Mouse (Mus musculus) mesoderm, embryonic 11.5 days (tissue): ENCODE measurements around the gene Atp4b.
"Not testable (repeated sequence)": the region's sequence is repeated elsewhere in the genome, so short reads cannot be mapped to it uniquely, and the experiment has no call there.

Source experiments
- DNase-seq: peaks from one replicate; pipeline ENCODE4 v3.0.0-alpha.2; 2012; ENCODE audit warnings: low read depth, low spot score

Atp4b gene

DNA sequence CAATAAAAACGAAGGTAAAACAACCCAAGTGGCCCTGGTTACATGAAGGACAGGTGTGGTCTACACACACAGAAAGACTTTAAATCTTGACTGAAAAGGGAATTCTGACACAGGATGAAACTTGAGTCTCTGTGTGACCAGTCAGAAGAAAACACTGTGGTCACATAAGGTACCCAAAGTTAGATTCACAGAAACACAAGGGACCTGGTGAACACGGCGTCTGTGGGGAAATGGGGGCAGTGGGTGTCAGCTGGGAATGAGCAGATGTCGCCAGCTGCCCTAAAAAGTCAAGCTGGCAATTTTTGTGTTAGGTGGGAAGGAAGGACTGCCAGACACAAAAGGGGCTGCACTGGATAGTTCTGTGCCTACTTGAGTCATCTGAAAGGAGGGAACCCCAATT lies 13.6 kb downstream of the Atp4b start:
- DNase-seq, result no peak

DNA sequence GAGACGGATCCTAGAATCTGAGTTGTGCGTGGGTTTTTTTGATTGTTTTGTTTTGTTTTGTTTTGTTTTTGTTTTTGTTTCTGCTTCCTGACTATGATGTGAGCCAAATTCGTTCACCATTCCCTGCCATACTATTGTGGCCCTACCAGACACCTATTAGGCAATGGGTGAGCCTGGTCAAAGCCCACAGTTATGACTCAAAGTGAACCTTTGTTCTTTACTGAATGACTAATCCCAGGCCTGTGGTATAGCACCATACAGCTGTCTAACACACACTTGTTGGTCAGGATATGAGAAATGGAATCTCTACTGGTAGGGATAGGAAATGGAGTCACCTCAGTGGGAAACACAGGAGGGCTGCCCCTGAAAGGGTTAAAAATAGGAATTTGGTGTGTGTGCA lies 14.1 kb downstream of the Atp4b start:
- DNase-seq, result no peak

DNA sequence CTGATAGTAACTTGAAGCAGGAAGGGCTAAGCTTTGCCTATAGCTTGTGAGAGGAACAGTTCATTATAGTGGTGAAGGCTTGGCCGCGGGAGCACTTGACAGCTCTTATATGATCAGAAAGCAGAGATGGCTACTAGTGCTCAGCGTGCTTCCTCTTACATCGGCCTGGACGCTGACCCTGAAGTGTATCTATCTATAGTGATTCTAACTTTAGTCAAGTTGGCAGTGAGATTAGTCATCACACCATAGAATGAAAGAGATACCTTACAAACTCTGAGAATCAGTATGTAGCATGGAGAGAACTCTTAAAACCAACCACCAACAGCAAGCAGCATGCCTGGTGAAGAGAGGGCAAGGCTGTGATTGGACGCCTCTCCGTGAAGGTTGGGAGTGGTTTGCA lies 15.0 kb downstream of the Atp4b start:
- no peak for DNase-seq

DNA sequence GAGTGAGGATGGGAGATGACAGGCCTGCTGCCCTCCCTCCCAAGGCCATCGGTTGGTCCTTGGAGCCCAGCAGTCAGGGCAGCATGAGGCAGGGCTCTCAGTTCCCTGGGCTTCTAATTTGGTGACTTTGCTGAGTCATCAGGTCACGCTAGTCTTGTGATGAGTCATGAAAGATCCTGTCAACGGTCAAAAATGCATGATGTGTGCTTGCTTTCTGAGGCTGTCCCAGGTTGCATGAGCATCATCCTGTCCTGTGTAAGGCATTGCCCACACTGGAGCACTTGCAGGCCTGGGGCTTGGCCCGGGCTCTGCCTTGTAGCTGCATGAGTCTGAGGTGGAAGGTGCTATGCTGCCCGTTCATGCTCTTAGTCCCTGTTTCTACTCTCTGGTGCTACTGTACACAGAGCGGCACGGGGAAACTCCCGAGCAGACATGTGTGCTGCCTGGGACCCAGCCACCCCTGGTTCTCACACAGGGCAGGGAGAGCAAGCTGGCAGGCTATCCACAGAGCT lies 23.4 kb downstream of the Atp4b start:
- no peak for DNase-seq

DNA sequence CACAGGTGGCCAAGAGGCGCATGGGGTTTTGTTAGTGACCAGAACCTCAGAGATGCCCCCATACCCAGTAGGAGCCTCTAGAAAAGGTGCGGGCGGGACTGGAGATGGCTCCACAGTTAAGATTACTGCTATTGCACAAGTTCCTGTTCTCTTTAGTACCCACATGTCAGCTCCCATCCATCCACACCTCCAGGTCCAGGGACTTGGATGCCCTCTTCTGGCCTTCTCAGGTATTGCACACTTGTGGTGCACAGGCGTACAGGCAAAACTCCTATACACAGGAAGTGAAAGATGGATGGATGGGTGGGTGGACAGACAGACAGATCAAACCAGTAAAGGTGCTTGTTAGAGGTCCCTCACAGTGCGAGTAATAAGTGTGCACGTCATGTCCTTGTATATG lies 34.8 kb downstream of the Atp4b start:
- peak; percentile 19 for DNase-seq

DNA sequence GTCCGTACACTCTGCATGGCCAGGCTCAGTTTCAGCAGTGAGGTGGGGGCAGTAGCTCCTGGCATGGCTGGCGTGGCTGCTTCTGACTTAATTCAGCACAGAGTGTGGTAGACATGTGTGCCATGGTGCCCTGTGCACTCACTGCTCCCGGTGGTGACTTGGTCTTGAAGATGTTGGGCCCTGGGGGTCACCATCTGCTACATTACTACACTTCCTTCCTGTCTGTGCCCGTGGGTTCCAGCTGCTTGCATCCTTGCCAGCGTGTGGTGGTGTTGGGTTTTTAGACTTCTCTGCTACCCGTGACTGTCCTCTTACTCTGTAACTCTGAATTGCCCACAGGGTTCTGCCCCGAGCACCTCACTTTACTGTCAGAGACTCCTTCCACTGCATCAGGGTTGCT lies 36.4 kb downstream of the Atp4b start:
- no peak for DNase-seq

DNA sequence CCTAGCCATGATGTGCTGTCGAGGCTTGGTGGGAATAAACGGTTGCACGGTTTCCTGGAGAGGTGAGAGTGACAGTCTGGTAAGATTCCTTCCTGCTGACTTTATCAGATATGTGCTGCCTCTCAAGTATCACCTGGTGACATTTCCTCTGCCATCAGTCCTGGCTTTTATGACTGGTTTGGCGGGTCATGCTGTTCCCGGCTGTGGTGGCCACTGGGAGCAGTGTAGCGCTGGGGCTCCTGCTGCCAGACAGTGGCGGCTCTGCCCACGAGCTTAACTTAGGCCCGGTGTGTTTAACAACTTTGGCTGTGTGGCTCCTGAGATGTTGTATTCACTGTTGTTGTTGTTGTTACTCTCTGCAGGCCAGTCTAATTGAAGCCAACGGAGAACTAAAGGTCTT lies 39.9 kb downstream of the Atp4b start:
- no peak for DNase-seq

DNA sequence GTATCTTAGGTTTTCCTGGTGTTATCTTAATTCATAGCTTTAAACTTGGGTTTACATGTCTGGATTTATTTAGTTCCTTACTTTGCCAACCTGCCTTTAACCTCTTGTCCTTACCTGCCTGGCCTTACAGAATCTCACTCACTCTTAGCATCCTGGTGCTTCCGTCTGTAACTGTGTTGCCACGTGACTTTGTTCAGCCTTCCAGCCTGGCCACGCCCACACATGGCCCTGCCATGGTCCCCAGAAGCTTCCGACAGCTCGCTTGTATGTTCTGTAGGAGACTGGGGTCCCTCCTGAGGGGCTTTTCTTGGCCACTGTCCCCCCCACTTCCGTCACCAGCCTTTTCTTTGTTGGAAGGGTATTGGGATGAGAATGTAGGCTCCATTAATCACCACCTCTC lies 40.4 kb downstream of the Atp4b start:
- no peak for DNase-seq

DNA sequence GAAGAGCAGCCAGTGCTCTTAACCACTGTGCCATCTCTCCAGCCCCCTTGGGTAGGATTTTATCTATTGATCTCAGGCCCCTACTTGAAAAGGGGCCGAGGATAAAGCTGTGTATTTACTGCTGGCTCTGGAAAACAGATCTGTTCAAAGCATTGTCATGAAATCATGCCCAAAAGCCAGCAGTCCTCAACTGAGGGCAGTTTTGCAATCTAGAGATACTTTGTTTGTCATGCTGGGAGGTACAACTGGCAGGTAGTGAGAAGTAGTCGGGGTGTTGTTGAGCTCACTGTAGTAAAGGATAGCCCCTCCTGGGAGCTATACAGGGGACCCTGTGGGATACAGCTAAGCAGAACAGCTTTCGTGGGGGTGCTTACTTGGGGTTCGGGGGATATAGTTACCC lies 42.7 kb downstream of the Atp4b start:
- no peak for DNase-seq

DNA sequence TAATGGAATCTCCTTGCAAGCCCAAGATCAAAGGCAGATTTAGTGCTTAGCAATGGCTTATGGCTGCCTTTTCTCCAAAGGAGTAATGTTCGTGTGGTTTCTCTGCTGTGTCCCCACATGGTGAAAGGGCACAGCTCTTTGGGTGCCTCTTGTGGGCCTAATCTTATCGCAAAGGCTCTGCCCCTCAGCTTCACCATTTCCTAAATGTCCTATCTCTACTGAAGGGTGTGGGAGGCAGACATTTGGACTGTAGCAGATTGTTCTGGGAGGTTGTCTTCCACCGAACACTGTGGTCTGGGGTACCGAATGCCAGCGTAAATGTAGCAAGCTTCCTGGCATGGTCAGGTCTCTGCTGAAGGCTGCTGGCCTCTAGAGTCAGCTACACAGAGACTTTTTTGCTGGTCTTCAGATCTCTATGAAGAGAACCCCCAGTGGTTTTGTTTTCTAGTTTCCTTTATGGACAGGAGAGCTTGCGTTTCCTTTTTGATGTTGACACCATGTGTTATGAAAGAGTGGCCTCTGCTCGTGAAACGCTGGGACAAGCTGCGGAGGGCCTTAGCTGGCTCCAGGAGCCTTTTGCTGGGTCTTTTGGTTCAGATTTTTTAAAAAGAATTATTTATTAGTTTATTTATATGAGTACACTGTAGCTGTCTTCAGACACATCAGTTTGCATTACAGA lies 43.3 kb downstream of the Atp4b start:
- no peak for DNase-seq

DNA sequence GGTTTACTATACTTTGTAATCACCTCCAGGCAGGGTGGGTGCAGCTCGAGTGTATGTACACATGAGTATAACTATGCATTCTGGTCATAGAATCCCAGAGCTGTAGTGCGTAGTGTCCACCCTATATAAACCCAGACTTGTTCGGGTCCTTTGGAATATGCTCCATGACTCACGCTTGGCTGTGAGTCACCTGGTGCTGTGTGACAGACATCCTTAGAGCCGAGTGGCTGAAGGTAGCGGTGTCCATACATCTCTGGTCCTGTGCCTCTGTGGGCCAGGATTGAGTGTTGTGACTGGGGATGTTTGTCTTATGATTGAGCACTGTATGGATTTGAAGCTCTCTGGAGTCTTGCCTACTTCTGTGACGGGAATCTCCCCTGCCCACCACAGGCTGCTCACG lies 44.0 kb downstream of the Atp4b start:
- DNase-seq, result no peak

DNA sequence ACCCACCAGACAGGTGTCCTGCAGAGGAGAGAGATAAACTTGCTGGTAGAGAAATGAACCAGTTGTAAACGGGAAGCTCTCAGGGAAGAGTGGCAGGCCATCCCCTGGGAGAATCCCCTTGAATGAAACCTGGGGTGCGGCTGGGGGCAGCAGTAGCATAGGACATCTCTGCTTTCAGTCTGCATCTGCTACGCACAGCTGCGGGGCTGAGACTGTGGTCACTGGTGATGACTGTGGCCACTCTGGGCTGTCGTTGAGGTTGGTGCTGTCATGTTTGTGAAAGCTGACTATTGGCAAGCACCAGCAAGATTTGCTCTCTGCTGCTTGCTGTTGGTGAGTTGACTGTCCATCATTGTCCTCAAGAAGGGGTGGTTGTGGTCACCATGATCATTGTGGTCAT lies 45.0 kb downstream of the Atp4b start:
- DNase-seq, result no peak

DNA sequence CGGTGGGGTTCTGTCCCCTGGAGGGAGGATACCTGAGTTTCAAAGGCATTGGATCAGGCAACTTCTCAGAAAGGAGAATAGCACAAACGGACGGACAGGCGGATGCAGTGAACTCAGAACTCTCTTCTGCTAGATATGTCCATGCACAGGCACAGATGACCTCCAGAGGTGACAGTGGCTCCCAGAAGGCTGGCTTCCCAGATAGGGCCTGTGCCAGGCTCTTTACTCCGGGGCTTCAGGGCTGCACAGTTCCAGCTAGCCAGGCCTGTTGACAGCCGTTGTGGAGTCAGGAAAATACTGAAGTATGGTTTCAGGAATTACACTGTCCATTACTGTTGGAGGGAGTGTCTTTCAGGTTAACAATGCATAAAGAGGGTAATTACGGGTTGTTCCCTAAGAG lies 46.6 kb downstream of the Atp4b start:
- no peak for DNase-seq

DNA sequence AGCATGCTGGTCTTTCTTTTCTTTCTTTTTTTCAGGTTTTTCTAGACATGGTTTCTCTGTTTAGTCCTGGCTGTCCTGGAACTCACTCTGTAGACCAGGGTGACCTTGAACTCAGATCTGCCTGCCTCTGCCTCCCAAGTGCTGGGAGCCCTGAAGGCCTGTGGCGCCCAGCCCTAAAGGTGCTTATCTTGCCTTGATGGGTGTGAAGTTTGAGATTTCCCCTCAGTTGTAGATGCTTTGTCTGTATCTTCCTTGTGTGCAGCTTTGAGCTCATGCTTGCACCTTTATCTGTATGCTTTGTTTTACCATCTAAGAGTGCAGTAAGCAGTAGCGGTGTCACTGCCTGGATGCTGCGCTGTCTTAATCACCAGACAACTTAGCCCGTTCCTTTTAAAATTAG lies 53.5 kb downstream of the Atp4b start:
- DNase-seq, result no peak

DNA sequence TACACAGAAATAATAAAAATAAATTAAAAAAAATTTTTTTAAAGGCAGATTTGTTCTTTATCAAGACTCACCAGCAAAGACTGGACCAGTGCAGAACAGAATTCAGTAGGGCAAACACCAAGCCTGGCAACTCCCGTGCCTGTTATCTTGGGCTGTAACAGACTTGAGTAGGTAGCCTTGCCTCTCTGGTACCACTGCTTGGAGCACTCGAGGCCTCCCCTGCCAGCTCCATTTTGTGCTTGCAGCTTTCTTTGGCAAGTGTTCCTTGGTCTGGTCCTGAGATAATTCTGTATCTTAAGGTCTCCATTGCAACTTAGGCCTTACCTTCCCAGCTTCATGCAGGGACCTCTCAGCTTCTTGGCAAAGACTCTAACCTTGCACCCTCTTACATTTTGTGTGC lies 54.3 kb downstream of the Atp4b start:
- DNase-seq, result no peak

DNA sequence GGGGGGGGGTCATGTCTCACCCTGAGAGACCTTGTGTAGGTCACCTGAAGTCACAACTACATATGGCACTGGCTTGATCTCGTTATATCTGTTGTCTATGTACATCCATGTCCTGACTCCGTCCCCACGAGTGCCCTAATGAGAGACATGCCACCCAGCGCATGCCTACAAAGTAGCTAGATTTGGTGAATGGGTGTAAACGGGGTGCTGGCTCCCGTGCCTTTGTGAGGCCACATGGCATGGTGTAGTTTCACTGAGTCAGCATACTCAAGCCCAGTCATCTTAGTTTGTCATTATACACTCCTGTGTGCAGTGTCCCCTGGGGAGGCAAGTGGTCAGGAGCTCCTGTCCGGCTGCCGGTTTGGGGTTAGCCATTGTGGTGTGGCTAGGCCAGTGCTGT lies 56.0 kb downstream of the Atp4b start:
- no peak for DNase-seq

DNA sequence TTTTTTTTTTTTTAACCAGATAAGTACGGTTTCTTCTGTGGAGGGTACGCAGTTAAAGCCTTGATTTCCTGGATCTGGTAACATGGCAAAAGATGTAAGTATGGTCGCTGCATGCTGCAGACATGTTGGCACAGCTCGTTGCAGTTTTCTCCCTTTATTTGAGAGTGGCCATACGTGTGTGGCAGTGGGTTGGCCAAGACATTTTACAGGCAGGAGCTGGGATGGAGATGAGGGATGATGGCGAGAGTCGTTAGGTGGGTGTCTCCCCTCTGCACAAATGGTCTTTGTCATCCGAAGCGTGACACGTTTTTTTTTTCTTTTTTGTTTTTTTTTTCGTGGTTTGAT lies 57.0 kb downstream of the Atp4b start:
- DNase-seq, result peak; percentile 29

DNA sequence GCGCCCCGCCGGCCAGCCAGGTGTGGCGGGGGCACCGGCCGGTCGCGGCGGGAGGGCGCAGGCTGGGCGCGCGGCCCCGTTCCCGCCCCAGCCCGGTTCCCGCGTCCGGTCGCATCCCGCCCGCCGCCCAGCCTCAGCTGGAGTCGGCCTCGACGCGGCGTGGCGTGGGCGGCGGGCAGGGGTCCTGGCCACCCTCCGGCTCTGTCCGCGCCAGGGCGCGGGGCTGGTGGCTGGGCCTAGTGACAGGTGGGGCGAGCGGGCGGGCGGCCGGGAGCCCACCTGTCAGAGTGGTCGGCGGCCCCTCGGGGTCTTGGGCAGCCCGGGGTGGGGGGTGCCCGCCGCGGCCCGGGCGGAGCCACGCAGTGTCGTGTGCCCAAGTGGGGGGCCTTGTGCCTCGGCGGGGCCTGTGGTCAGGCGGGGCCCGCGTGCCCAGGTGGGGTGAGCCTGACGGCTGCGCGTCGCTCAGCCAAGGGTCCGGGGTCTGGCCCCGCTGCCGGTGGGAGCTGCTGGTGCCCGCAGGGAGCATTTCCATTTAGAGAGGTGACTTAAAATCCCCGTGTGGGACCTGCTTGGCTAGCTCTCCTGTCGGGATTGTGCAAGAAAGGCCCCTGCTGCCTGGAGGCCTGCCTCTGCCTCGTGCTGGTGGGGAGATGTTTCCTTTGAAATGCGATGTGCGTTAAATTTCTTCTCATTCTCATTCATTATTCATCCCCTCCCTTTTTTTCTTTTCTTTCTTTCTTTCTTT lies 57.6 kb downstream of the Atp4b start:
- DNase-seq, result peak; percentile 17

DNA sequence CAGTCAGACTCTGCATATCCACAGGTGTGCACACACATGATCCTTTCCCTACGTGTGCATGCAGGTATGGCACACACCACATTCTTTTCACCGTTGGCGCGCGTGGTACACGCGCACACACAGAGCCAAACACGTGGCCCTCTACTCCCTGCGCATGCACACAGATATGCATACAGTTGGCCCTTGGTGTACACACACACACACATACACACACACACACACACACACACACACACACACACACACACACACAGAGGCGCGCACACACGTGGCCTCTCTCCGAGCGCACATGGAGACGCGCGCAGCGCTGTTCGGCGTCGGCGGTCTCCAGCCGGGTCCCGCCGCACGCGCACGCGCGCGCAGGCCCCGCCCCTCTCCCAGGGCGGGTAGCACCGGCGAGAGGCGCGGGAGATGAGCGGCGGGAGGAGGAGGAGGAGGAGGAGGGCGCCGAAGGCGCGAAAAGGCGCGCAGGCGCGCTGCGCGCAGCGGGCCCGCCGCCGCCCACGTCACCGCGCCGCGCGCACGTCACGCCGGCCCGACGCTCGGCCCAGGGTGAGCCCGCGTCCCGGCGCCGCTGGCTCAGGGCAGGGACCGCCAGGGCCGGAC lies 58.3 kb downstream of the Atp4b start, which contains the start of gene Tfdp1:
TSS of gene Tfdp1 (plus strand) at position 497 of the 606 bp plus-strand sequence.
- DNase-seq, result peak; percentile 95

DNA sequence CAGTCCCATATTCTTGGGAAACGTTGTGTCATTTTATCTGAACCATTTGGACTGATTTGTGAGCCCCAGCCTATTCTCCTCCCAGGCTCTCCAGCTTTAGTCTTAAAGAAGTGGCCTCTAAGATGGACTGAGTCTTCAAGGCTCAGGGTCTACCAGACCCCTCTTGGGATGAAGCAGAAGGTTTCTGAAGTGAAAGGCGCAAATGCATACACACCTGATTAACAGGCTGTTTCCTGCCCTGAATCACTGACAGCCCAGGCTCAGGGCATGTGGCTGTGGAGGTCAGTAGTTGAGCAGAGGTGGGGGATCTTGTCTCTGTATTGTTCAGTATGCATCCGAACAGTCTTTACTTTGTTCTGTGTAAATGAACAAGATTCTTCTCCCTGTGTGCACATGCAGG lies 58.9 kb downstream of the Atp4b start:
- no peak for DNase-seq

DNA sequence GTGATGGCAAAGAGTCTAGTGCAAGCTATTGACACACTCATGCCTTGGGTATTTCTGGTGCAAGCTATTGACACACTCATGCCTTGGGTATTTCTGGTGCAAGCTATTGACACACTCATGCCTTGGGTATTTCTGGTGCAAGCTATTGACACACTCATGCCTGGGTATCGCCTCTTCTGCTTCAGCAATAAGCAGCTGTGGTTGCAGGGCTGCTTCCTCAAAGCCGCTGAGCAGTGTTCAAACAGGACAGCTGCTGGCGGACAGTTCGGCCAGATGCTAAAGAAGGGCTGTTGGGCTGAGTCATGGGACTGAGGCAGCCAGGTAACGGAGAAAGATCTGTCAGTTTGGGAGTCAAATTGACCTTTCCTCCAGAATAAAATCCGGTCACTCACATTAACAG lies 59.4 kb downstream of the Atp4b start:
- DNase-seq, result not testable (repeated sequence)
